Mouse (Mus musculus) erythroblast, embryonic 14.5 days (primary cell): Measurements from ENCODE around the gene Polrmt.

ENCODE experiments used
- GATA1 ChIP-seq: IDR thresholded peaks from 2 replicates; pipeline ENCODE4 v1.6.1; 2012; ENCODE audit warnings: low read length, inconsistent platforms, mixed read lengths
- TAL1 ChIP-seq: IDR thresholded peaks from 3 replicates; pipeline ENCODE4 v1.6.1; 2012; ENCODE audit warnings: low read length, inconsistent platforms, mixed read lengths

GRCm38 (mm10) chr10:79707759-79708158, 38.6 kb downstream of the Polrmt start:
- TF ChIP-seq GATA1 (no peak), TAL1 (no peak)
